Mouse (Mus musculus): ENCODE data around the gene Stat6. TPM values are rescaled to one million over a fixed set of nuclear protein-coding genes. Genes with fewer than 3 reads are reported as not detected.

Stat6 gene
- polyA plus RNA-seq, 1 experiment from 2014 or later = 6.8 TPM

DNA sequence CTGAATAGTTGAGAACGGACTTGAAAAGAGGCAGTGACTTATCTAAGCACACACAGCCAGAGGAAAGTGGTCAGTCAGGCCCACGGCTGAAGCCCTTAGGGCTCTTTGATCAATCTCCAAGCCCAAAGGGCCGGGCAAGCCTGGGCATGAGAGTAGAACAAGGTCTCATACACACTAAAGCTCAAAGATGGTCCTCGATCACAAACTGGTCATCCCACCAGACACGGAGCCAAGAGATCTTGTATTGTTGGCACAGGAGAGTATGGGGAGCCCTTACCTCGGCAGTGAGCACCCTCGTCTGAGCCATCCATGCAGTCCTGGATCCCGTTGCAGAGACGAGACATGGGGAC is 32.7 kb upstream of the Stat6 start:
- Histone ChIP-seq H3K27ac (ENCODE audit: low read depth, low read length) (no peak overlapping the region), H3K36me3 (ENCODE audit: control insufficient read depth, insufficient read depth, low read length) (peaks cover 11% of the 10 kb centered on the region), H3K4me2 (ENCODE audit: low read depth, low read length, severe bottlenecking) (no peak overlapping the region), H3K27me3 (ENCODE audit: control insufficient read depth, insufficient read depth, low read length) (no peaks in the 10 kb centered on the region), H3K4me3 (ENCODE audit: low read depth, low read length) (no peak overlapping the region), H3K9ac (ENCODE audit: low read length) (no peak overlapping the region), H3K4me1 (replicated peaks; ENCODE audit: control insufficient read depth, insufficient read depth, low read length) (peaks cover 7% of the 10 kb centered on the region), H3K9me3 (ENCODE audit: control insufficient read depth, low read length) (no peaks in the 10 kb centered on the region)
- no peak for DNase-seq (ENCODE audit: low spot score)
- ATAC-seq (replicated peaks; ENCODE audit: low FRiP score) = no peak
- 92% methylated on average over 9 of the region's 9 CpGs for WGBS

GRCm38 (mm10) chr10:127612079-127612775 is 30.6 kb upstream of the Stat6 start:
- Histone ChIP-seq H3K4me1 (replicated peaks; ENCODE audit: control insufficient read depth, insufficient read depth, low read length) (peaks cover 9% of the 10 kb centered on the region), H3K36me3 (ENCODE audit: control insufficient read depth, insufficient read depth, low read length) (peaks cover 11% of the 10 kb centered on the region), H3K9ac (ENCODE audit: low read length) (no peak overlapping the region), H3K4me3 (ENCODE audit: low read depth, low read length) (no peak overlapping the region), H3K27me3 (ENCODE audit: control insufficient read depth, insufficient read depth, low read length) (no peaks in the 10 kb centered on the region), H3K4me2 (ENCODE audit: low read depth, low read length, severe bottlenecking) (no peak overlapping the region), H3K27ac (ENCODE audit: low read depth, low read length) (no peak overlapping the region), H3K9me3 (ENCODE audit: control insufficient read depth, low read length) (no peaks in the 10 kb centered on the region)
- 83% methylated on average over 14 of the region's 14 CpGs for WGBS
- DNase-seq (ENCODE audit: low spot score) (no peak), ATAC-seq (replicated peaks; ENCODE audit: low FRiP score) (no peak)

GRCm38 (mm10) chr10:127614236-127615033 is 28.4 kb upstream of the Stat6 start:
- H3K27ac ChIP-seq (ENCODE audit: low read depth, low read length) = no peak overlapping the region
- H3K4me3 ChIP-seq (ENCODE audit: low read depth, low read length) = no peak overlapping the region
- H3K9me3 ChIP-seq (ENCODE audit: control insufficient read depth, low read length) = no peaks in the 10 kb centered on the region
- no peak overlapping the region for H3K4me2 ChIP-seq (ENCODE audit: low read depth, low read length, severe bottlenecking)
- no peak for DNase-seq (ENCODE audit: low spot score)
- H3K27me3 ChIP-seq (ENCODE audit: control insufficient read depth, insufficient read depth, low read length) = no peaks in the 10 kb centered on the region
- peaks cover 11% of the 10 kb centered on the region for H3K36me3 ChIP-seq (ENCODE audit: control insufficient read depth, insufficient read depth, low read length)
- no peak; the same call in 1 of the 2 replicates for ATAC-seq (replicated peaks; ENCODE audit: low FRiP score)
- 25% methylated on average over 12 of the region's 12 CpGs for WGBS
- H3K9ac ChIP-seq (ENCODE audit: low read length) = no peak overlapping the region
- H3K4me1 ChIP-seq (replicated peaks; ENCODE audit: control insufficient read depth, insufficient read depth, low read length) = peaks cover 18% of the 10 kb centered on the region

DNA sequence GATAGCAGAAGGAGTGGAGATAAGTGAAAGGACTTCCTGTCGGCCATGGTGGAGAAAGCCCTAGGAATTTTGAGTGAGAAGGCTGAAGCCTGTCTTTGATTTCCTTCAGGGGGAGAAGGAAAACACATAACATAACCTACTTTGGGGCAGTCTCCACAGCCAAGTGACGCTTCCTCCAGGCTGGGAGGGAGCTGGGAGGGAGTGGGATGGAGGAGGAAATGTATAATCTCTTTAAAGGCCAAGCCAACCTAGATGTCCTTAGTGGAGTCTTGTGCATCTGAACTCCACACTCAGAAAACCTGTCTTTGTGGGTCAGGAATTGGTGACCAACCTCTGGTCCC is 27.8 kb upstream of the Stat6 start:
- 54% methylated on average over 2 of the region's 2 CpGs for WGBS
- Histone ChIP-seq H3K9me3 (ENCODE audit: control insufficient read depth, low read length) (no peaks in the 10 kb centered on the region), H3K4me3 (ENCODE audit: low read depth, low read length) (no peak overlapping the region), H3K9ac (ENCODE audit: low read length) (no peak overlapping the region), H3K36me3 (ENCODE audit: control insufficient read depth, insufficient read depth, low read length) (peaks cover 7% of the 10 kb centered on the region), H3K4me2 (ENCODE audit: low read depth, low read length, severe bottlenecking) (no peak overlapping the region), H3K27me3 (ENCODE audit: control insufficient read depth, insufficient read depth, low read length) (no peaks in the 10 kb centered on the region), H3K4me1 (replicated peaks; ENCODE audit: control insufficient read depth, insufficient read depth, low read length) (peaks cover 18% of the 10 kb centered on the region), H3K27ac (ENCODE audit: low read depth, low read length) (no peak overlapping the region)
- DNase-seq (ENCODE audit: low spot score) (no peak), ATAC-seq (replicated peaks; ENCODE audit: low FRiP score) (no peak)

DNA sequence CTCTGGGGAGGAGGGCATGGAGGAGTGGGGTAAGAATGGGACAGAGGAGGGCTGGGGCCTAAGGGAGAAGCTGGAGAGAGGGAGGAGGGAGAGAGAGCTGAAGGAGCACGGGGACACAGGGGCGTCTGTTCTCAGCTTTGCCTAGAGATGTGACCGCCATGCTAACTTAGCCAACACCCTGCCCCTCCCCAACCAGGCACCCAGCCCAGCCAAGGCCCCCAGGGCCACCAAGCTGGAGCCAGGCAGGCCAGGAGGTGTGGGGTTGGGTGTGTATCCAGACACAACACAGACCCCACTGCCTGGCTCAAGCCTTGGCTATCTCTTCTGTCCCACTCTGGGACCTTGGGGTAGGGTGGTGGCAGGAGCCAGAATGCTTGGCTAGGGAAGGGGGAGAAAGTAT is 27.2 kb upstream of the Stat6 start:
- H3K4me2 ChIP-seq (ENCODE audit: low read depth, low read length, severe bottlenecking) = peak overlapping the region; percentile 0; the same call in 1 of the 2 replicates
- H3K4me3 ChIP-seq (ENCODE audit: low read depth, low read length) = no peak overlapping the region
- H3K27ac ChIP-seq (ENCODE audit: low read depth, low read length) = no peak overlapping the region
- ATAC-seq (replicated peaks; ENCODE audit: low FRiP score) (no peak), DNase-seq (ENCODE audit: low spot score) (no peak)
- H3K4me1 ChIP-seq (replicated peaks; ENCODE audit: control insufficient read depth, insufficient read depth, low read length) = peaks cover 18% of the 10 kb centered on the region
- 78% methylated on average over 3 of the region's 3 CpGs for WGBS
- H3K27me3 ChIP-seq (ENCODE audit: control insufficient read depth, insufficient read depth, low read length) = no peaks in the 10 kb centered on the region
- no peaks in the 10 kb centered on the region for H3K9me3 ChIP-seq (ENCODE audit: control insufficient read depth, low read length)
- H3K9ac ChIP-seq (ENCODE audit: low read length) = no peak overlapping the region
- peaks cover 6% of the 10 kb centered on the region; the same call in 1 of the 2 replicates for H3K36me3 ChIP-seq (ENCODE audit: control insufficient read depth, insufficient read depth, low read length)

GRCm38 (mm10) chr10:127616261-127616679 is 26.5 kb upstream of the Stat6 start:
- Histone ChIP-seq H3K4me2 (ENCODE audit: low read depth, low read length, severe bottlenecking) (no peak overlapping the region), H3K36me3 (ENCODE audit: control insufficient read depth, insufficient read depth, low read length) (peaks cover 6% of the 10 kb centered on the region; the same call in 1 of the 2 replicates), H3K9me3 (ENCODE audit: control insufficient read depth, low read length) (no peaks in the 10 kb centered on the region), H3K4me1 (replicated peaks; ENCODE audit: control insufficient read depth, insufficient read depth, low read length) (peaks cover 18% of the 10 kb centered on the region), H3K9ac (ENCODE audit: low read length) (no peak overlapping the region), H3K27ac (ENCODE audit: low read depth, low read length) (no peak overlapping the region), H3K27me3 (ENCODE audit: control insufficient read depth, insufficient read depth, low read length) (no peaks in the 10 kb centered on the region), H3K4me3 (ENCODE audit: low read depth, low read length) (no peak overlapping the region)
- ATAC-seq (replicated peaks; ENCODE audit: low FRiP score) = no peak
- DNase-seq (ENCODE audit: low spot score) = no peak
- 40% methylated on average over 7 of the region's 7 CpGs for WGBS

GRCm38 (mm10) chr10:127617294-127617693 is 25.5 kb upstream of the Stat6 start:
- H3K4me2 ChIP-seq (ENCODE audit: low read depth, low read length, severe bottlenecking) = no peak overlapping the region
- no peaks in the 10 kb centered on the region for H3K27me3 ChIP-seq (ENCODE audit: control insufficient read depth, insufficient read depth, low read length)
- ATAC-seq (replicated peaks; ENCODE audit: low FRiP score) (no peak), DNase-seq (ENCODE audit: low spot score) (no peak)
- no peaks in the 10 kb centered on the region; the same call in 1 of the 2 replicates for H3K36me3 ChIP-seq (ENCODE audit: control insufficient read depth, insufficient read depth, low read length)
- no peaks in the 10 kb centered on the region for H3K9me3 ChIP-seq (ENCODE audit: control insufficient read depth, low read length)
- peaks cover 22% of the 10 kb centered on the region for H3K4me1 ChIP-seq (replicated peaks; ENCODE audit: control insufficient read depth, insufficient read depth, low read length)
- 60% methylated on average over 4 of the region's 4 CpGs for WGBS
- H3K4me3 ChIP-seq (ENCODE audit: low read depth, low read length) = no peak overlapping the region
- H3K9ac ChIP-seq (ENCODE audit: low read length) = no peak overlapping the region
- no peak overlapping the region for H3K27ac ChIP-seq (ENCODE audit: low read depth, low read length)

DNA sequence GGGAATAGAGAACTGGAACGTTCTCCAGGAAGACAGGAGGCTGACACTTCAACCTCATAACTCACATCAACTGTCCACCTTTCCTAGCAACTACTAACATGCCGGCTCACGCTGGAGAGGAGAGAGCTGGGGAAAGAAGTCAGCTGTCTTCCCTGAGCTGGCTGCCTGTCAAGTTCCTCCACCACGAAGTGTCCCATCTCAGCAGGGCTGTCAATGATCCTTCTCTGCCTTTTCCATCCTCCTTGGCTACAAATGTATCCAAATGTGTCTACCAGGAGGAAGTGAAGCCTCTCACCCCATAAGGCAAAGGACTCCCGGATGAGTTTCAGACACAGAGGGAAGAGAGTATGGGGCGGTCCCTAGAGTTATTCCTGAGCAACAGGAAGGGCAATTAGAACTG is 24.6 kb upstream of the Stat6 start:
- Histone ChIP-seq H3K27ac (ENCODE audit: low read depth, low read length) (no peak overlapping the region), H3K4me1 (replicated peaks; ENCODE audit: control insufficient read depth, insufficient read depth, low read length) (peaks cover 22% of the 10 kb centered on the region), H3K36me3 (ENCODE audit: control insufficient read depth, insufficient read depth, low read length) (no peaks in the 10 kb centered on the region), H3K9ac (ENCODE audit: low read length) (no peak overlapping the region), H3K9me3 (ENCODE audit: control insufficient read depth, low read length) (no peaks in the 10 kb centered on the region), H3K27me3 (ENCODE audit: control insufficient read depth, insufficient read depth, low read length) (no peaks in the 10 kb centered on the region), H3K4me2 (ENCODE audit: low read depth, low read length, severe bottlenecking) (no peak overlapping the region), H3K4me3 (ENCODE audit: low read depth, low read length) (no peak overlapping the region)
- 67% methylated on average over 6 of the region's 6 CpGs for WGBS
- DNase-seq (ENCODE audit: low spot score) (no peak), ATAC-seq (replicated peaks; ENCODE audit: low FRiP score) (no peak)

All from forebrain, embryonic 11.5 days (tissue).